Mouse (Mus musculus) CH12.LX (cell line): ENCODE results near the gene Phlpp2. TPM values are rescaled to one million over a fixed set of nuclear protein-coding genes. Genes with fewer than 3 reads are reported as not detected.

ENCODE experiments used
- DNase-seq: peaks from one replicate; pipeline ENCODE4 v3.0.0-alpha.2; 2013; ENCODE audit errors: extremely low read depth
- H3K27ac ChIP-seq: 2 replicates; pipeline ENCODE4 v1.5.1; 2012; ENCODE audit warnings: low read depth, mild to moderate bottlenecking, control low read depth, moderate library complexity; ENCODE audit not compliant: insufficient read depth
- H3K27me3 ChIP-seq: replicated peaks from 2 replicates; pipeline ENCODE3; 2012; ENCODE audit warnings: inconsistent platforms
- H3K36me3 ChIP-seq, 2 experiments: replicated peaks in 1 of 2; 2 replicates each; pipeline versions ENCODE3 to v1.6.1; 2012; ENCODE audit warnings: inconsistent platforms in 1 of 2, low read length in 1 of 2, mild to moderate bottlenecking in 1 of 2, mixed read lengths in 1 of 2, moderate library complexity in 1 of 2; ENCODE audit not compliant: control insufficient read depth in 1 of 2, insufficient read depth in 1 of 2
- H3K4me1 ChIP-seq, 2 experiments: 2 replicates each; pipeline ENCODE4 v1.6.1; 2012; ENCODE audit warnings: inconsistent platforms in 1 of 2, moderate library complexity in 1 of 2; ENCODE audit not compliant: insufficient read depth in 2 of 2, control insufficient read depth in 1 of 2
- H3K4me2 ChIP-seq: 2 replicates; pipeline ENCODE4 v1.6.1; 2012; ENCODE audit warnings: low read depth, mild to moderate bottlenecking, control low read depth; ENCODE audit not compliant: poor library complexity, insufficient read depth, severe bottlenecking
- H3K4me3 ChIP-seq, 3 experiments: fragments of 150-350 bp in 1 of 3; sonication (generic) in 1 of 3; replicated peaks in 1 of 3; 2 replicates each; pipeline versions ENCODE3 to v1.5.1; 2011 to 2012; ENCODE audit warnings: low read depth in 2 of 3, low read length in 2 of 3, mild to moderate bottlenecking in 2 of 3, moderate library complexity in 2 of 3, control low read depth in 1 of 3, improper control_type of control experiment in 1 of 3, inconsistent platforms in 1 of 3, mixed read lengths in 1 of 3; ENCODE audit not compliant: poor library complexity in 1 of 3
- H3K79me2 ChIP-seq: replicated peaks from 2 replicates; pipeline ENCODE4 v1.6.1; 2012; ENCODE audit warnings: mild to moderate bottlenecking, moderate library complexity; ENCODE audit not compliant: control insufficient read depth, poor library complexity, insufficient read depth, severe bottlenecking; ENCODE audit errors: extremely low read depth
- H3K9ac ChIP-seq: 2 replicates; pipeline ENCODE4 v1.6.1; 2012; ENCODE audit warnings: low read depth, mild to moderate bottlenecking, control low read depth, moderate library complexity; ENCODE audit not compliant: insufficient read depth
- H3K9me3 ChIP-seq: replicated peaks from 2 replicates; pipeline ENCODE3; 2012; ENCODE audit warnings: low read length, inconsistent platforms, mixed read lengths
- BHLHE40 ChIP-seq: IDR thresholded peaks from 2 replicates; pipeline ENCODE4 v1.6.1; 2011; ENCODE audit warnings: mild to moderate bottlenecking, low read depth, low read length, improper control_type of control experiment
- CHD2 ChIP-seq: IDR thresholded peaks from 2 replicates; pipeline ENCODE4 v1.6.1; 2011; ENCODE audit warnings: low read length, improper control_type of control experiment
- CTCF ChIP-seq, 2 experiments: IDR thresholded peaks in 1 of 2; conservative IDR thresholded peaks in 1 of 2; 2 replicates each; pipeline ENCODE4 v1.5.1; 2011 to 2012; ENCODE audit warnings: low read depth in 2 of 2, low read length in 2 of 2, improper control_type of control experiment in 1 of 2, inconsistent platforms in 1 of 2, mild to moderate bottlenecking in 1 of 2, moderate library complexity in 1 of 2
- ELF1 ChIP-seq: IDR thresholded peaks from 2 replicates; pipeline ENCODE4 v1.6.1; 2014; ENCODE audit warnings: low read depth, mild to moderate bottlenecking, inconsistent platforms, low read length, improper control_type of control experiment
- JUN ChIP-seq: IDR thresholded peaks from 2 replicates; pipeline ENCODE4 v1.6.1; 2011; ENCODE audit warnings: low read depth, mild to moderate bottlenecking, low read length, improper control_type of control experiment, moderate library complexity; ENCODE audit not compliant: insufficient read depth
- KAT2A ChIP-seq: IDR thresholded peaks from 2 replicates; pipeline ENCODE4 v1.6.1; 2012; ENCODE audit warnings: low read length, improper control_type of control experiment, inconsistent platforms; ENCODE audit not compliant: insufficient replicate concordance
- MAX ChIP-seq: IDR thresholded peaks from 2 replicates; pipeline ENCODE4 v1.6.1; 2011; ENCODE audit warnings: low read length, improper control_type of control experiment
- MEF2A ChIP-seq: IDR thresholded peaks from 2 replicates; pipeline ENCODE4 v1.6.1; 2014; ENCODE audit warnings: low read depth, mild to moderate bottlenecking, inconsistent platforms, low read length, improper control_type of control experiment, borderline replicate concordance
- MYC ChIP-seq: IDR thresholded peaks from 2 replicates; pipeline ENCODE4 v1.6.1; 2011; ENCODE audit warnings: low read depth, mild to moderate bottlenecking, improper control_type of control experiment, low read length
- NRF1 ChIP-seq: IDR thresholded peaks from 2 replicates; pipeline ENCODE4 v1.6.1; 2014; ENCODE audit warnings: low read depth, mild to moderate bottlenecking, inconsistent platforms, low read length, improper control_type of control experiment, moderate library complexity
- RAD21 ChIP-seq: IDR thresholded peaks from 2 replicates; pipeline ENCODE4 v1.6.1; 2011; ENCODE audit warnings: low read depth, mild to moderate bottlenecking, low read length, improper control_type of control experiment, moderate library complexity
- RCOR1 ChIP-seq: conservative IDR thresholded peaks from 2 replicates; pipeline ENCODE4 v1.6.1; 2012; ENCODE audit warnings: low read depth, mild to moderate bottlenecking, inconsistent platforms, low read length, improper control_type of control experiment
- SIN3A ChIP-seq: IDR thresholded peaks from 2 replicates; pipeline ENCODE4 v1.6.1; 2012; ENCODE audit warnings: low read length, improper control_type of control experiment, inconsistent platforms
- SMC3 ChIP-seq: IDR thresholded peaks from 2 replicates; pipeline ENCODE4 v1.6.1; 2011; ENCODE audit warnings: low read depth, low read length, improper control_type of control experiment
- TBP ChIP-seq: conservative IDR thresholded peaks from 2 replicates; pipeline ENCODE4 v1.6.1; 2011; ENCODE audit warnings: low read depth, low read length, improper control_type of control experiment
- UBTF ChIP-seq: IDR thresholded peaks from 2 replicates; pipeline ENCODE4 v1.6.1; 2012; ENCODE audit warnings: low read depth, mild to moderate bottlenecking, inconsistent platforms, low read length, improper control_type of control experiment, moderate library complexity
- dilution Hi-C: fragments of 300-500 bp; cut with MboI; formaldehyde crosslinking; loops from 2 replicates; pipeline ENCODE4 v1.14.3; 2020; ENCODE audit warnings: low sequenced_read_pairs; ENCODE audit not compliant: extremely low pct_unique_long_range_greater_than_20kb, extremely low pct_ligation_motif_present
- in situ Hi-C: fragments of 300-500 bp; cut with MboI; formaldehyde crosslinking; loops from 3 replicates; pipeline ENCODE4 v1.14.3; 2019; ENCODE audit warnings: low sequenced_read_pairs, low pct_ligation_motif_present, low pct_unique_long_range_greater_than_20kb, mixed read lengths
- polyA plus RNA-seq: library from polyadenylated mRNA; unstranded; fragments of >175 nt; gene quantifications from 2 replicates; pipeline ENCODE4 v1.2.1, GENCODE M21; 2012; ENCODE audit warnings: low read depth; ENCODE audit not compliant: insufficient read length
- total RNA-seq, 2 experiments: library from RNA; depleted of rRNA; stranded (reverse); fragments of 300-350 nt in 1 of 2; fragments of >200 nt in 1 of 2; gene quantifications; 2 replicates each; pipeline ENCODE4 v1.2.3; 2012 to 2014

Phlpp2 gene
- total and polyA plus RNA-seq, 3 experiments = 3.1 to 9.2 (median 3.5) TPM

DNA sequence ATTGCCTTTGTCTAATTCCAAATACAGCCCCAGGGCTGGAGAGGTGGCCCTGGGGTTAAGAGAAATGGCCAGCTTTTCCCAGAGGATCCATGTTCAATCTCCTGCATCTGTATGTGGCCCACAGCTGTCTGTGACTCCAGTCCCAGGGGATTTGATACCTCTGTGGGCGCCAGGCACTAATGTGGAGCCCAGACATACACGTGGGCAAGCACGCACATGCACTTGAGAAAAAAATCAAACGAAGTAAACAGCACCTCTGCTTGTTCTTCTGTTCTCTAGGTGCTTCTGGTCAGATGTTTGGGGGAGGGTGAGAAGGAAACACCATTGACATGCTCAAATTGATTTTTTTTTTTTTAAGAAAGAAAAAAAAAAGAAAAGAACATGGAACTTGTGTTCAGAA, 95.8 kb downstream of the Phlpp2 start:
- H3K27ac ChIP-seq = no peak overlapping the region
- peaks cover 7% of the 10 kb centered on the region for H3K9me3 ChIP-seq
- in situ Hi-C loops = no loop called here
- H3K27me3 ChIP-seq = peaks cover 7% of the 10 kb centered on the region
- DNase-seq = no peak
- no peak overlapping the region for H3K4me2 ChIP-seq
- H3K9ac ChIP-seq = no peak overlapping the region
- H3K36me3 ChIP-seq = no peaks in the 10 kb centered on the region
- H3K79me2 ChIP-seq = no peaks in the 10 kb centered on the region
- H3K4me1 ChIP-seq = peaks cover 4 to 27% of the 10 kb centered on the region in 2 experiments
- TF ChIP-seq NRF1 (no peak), RAD21 (no peak), JUN (no peak), SIN3A (no peak), RCOR1 (no peak), SMC3 (no peak), CHD2 (no peak), TBP (no peak), UBTF (no peak), KAT2A (no peak), MEF2A (no peak), ELF1 (no peak), MAX (peak; percentile 68; the same call in 1 of the 2 replicates), MYC (0 out of 2 replicates have a peak, but pooled peaks have one; percentile 8), BHLHE40 (no peak)
- no peak overlapping the region for H3K4me3 ChIP-seq
- dilution Hi-C loops = no loop called here

DNA sequence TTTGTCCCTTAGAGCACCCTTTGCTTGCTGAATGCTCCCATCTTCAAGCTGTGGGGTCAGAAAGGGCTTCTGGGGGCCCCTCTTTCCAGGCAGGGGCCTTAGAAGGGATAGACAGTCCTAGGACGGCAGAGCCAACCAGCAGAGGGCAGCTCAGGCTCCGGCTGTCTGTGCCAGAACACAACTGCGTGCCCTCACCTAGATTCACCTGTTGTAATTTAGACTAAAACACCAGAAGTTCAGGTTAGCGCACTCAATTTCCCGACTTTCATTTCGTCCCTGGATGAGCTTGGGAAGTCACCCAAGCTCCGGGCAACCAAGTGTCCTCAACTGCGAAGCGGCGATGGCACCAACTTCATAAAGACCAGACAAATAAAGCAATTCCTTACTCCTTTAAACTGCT, 100.5 kb downstream of the Phlpp2 start:
- DNase-seq = no peak
- in situ Hi-C loops = loop anchor here (5.0 kb wide), 1 partner anchor 103 kb away; no protein-coding TSS in a partner anchor
- dilution Hi-C loops = no loop called here
- Histone ChIP-seq H3K4me3 (no peak overlapping the region), H3K27me3 (peaks cover 10% of the 10 kb centered on the region), H3K27ac (no peak overlapping the region), H3K9ac (no peak overlapping the region), H3K36me3 (no peaks in the 10 kb centered on the region), H3K79me2 (no peaks in the 10 kb centered on the region), H3K9me3 (no peaks in the 10 kb centered on the region), H3K4me2 (no peak overlapping the region), H3K4me1 (peaks cover 3 to 11% of the 10 kb centered on the region in 2 experiments; a peak in 3 of 4 replicates)
- TF ChIP-seq NRF1 (no peak), BHLHE40 (no peak), CTCF (conservative IDR thresholded peaks at IDR 0.05 in 1 of 2, IDR thresholded peaks at IDR 0.05 in 1 of 2; ENCODE audit: low read depth in 2 of 2, low read length in 2 of 2) (peak in 1 of 2 experiments; percentile 32; a peak in 2 of 4 replicates)
